Mouse (Mus musculus): ENCODE measurements at regions not wholly inside any gene's neighbourhood (a gene's known extent, or its start where the extent isn't known, plus 50 kb on each side); places are given as distances from the start of the nearest gene placed in this dataset.

- ATAC-seq (ENCODE audit: low FRiP score, low read depth) (no peak), DNase-seq (ENCODE audit: low spot score) (no peak)
- 89% methylated on average over 4 of the region's 4 CpGs for WGBS
- no peak overlapping the region for H3K4me3 ChIP-seq (replicated peaks; ENCODE audit: low read length)
- H3K27ac ChIP-seq (replicated peaks; ENCODE audit: low read depth, low read length) = no peak overlapping the region
- no peaks in the 10 kb centered on the region for H3K36me3 ChIP-seq (ENCODE audit: control insufficient read depth, insufficient read depth, low read length)
- no peaks in the 10 kb centered on the region for H3K27me3 ChIP-seq (ENCODE audit: control insufficient read depth, insufficient read depth, low read length)
- no peaks in the 10 kb centered on the region for H3K4me1 ChIP-seq (ENCODE audit: control insufficient read depth, insufficient read depth, low read length)
- H3K4me2 ChIP-seq (replicated peaks; ENCODE audit: low read depth, low read length, severe bottlenecking) = no peak overlapping the region
- no peaks in the 10 kb centered on the region for H3K9me3 ChIP-seq (ENCODE audit: control insufficient read depth, low read length)
- TF ChIP-seq POLR2A (IDR thresholded peaks at IDR 0.05; ENCODE audit: borderline replicate concordance, extremely low read depth, insufficient read depth, insufficient read length) = no peak
- no peak overlapping the region for H3K9ac ChIP-seq (ENCODE audit: low read depth, low read length, severe bottlenecking)
Measured at GRCm38 (mm10) chr6:50767827-50768226, 113.6 kb upstream of the Npvf start.

- DNase-seq (ENCODE audit: low spot score) = no peak
- no peaks in the 10 kb centered on the region for H3K4me1 ChIP-seq (ENCODE audit: control insufficient read depth, insufficient read depth, low read length)
- 91% methylated on average over 2 of the region's 2 CpGs for WGBS
Measured at GRCm38 (mm10) chr6:50769101-50769500, 114.9 kb upstream of the Npvf start.

GRCm38 (mm10) chr6:50770481-50770880, 116.2 kb upstream of the Npvf start:
- no peak for ATAC-seq (ENCODE audit: low FRiP score, low read depth)
- Histone ChIP-seq H3K4me2 (replicated peaks; ENCODE audit: low read depth, low read length, severe bottlenecking) (no peak overlapping the region), H3K27me3 (ENCODE audit: control insufficient read depth, insufficient read depth, low read length) (no peaks in the 10 kb centered on the region), H3K4me1 (ENCODE audit: control insufficient read depth, insufficient read depth, low read length) (no peaks in the 10 kb centered on the region), H3K4me3 (replicated peaks; ENCODE audit: low read length) (no peak overlapping the region), H3K27ac (replicated peaks; ENCODE audit: low read depth, low read length) (no peak overlapping the region), H3K36me3 (ENCODE audit: control insufficient read depth, insufficient read depth, low read length) (no peaks in the 10 kb centered on the region), H3K9ac (ENCODE audit: low read depth, low read length, severe bottlenecking) (no peak overlapping the region), H3K9me3 (ENCODE audit: control insufficient read depth, low read length) (no peaks in the 10 kb centered on the region)
- no peak for TF ChIP-seq POLR2A (IDR thresholded peaks at IDR 0.05; ENCODE audit: borderline replicate concordance, extremely low read depth, insufficient read depth, insufficient read length)
- 70% methylated on average over 3 of the region's 3 CpGs for WGBS
- DNase-seq (ENCODE audit: low spot score) = no peak

More at GRCm38 (mm10) chr6:50769101-50769500, 114.9 kb upstream of the Npvf start:
- H3K27ac ChIP-seq (replicated peaks; ENCODE audit: low read depth, low read length) = no peak overlapping the region
- TF ChIP-seq POLR2A (IDR thresholded peaks at IDR 0.05; ENCODE audit: borderline replicate concordance, extremely low read depth, insufficient read depth, insufficient read length) = no peak
- H3K4me2 ChIP-seq (replicated peaks; ENCODE audit: low read depth, low read length, severe bottlenecking) = no peak overlapping the region
- no peak for ATAC-seq (ENCODE audit: low FRiP score, low read depth)
- no peaks in the 10 kb centered on the region for H3K36me3 ChIP-seq (ENCODE audit: control insufficient read depth, insufficient read depth, low read length)
- no peak overlapping the region for H3K4me3 ChIP-seq (replicated peaks; ENCODE audit: low read length)
- no peak overlapping the region for H3K9ac ChIP-seq (ENCODE audit: low read depth, low read length, severe bottlenecking)
- no peaks in the 10 kb centered on the region for H3K27me3 ChIP-seq (ENCODE audit: control insufficient read depth, insufficient read depth, low read length)
- H3K9me3 ChIP-seq (ENCODE audit: control insufficient read depth, low read length) = no peaks in the 10 kb centered on the region

DNA sequence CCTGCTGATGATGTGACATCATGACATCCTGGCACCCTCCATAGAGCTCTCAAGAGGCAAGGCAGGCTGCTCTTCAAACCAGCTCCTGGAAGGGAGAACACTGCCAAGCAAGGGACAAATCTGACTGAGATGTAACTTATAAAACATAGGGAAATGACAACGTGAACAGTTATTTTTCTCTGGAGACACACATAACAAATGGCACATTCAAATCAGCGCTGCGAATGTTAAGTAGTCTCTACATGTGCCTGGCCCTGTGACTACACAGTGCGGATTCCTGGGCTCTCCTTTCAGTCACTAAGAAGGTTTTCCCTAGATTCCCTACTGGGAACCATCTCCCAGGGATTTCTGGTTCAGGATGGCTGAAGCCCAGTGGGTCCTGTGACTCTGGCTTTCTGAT, 121.4 kb upstream of the Npvf start:
- H3K36me3 ChIP-seq (ENCODE audit: control insufficient read depth, insufficient read depth, low read length) = no peaks in the 10 kb centered on the region
- TF ChIP-seq POLR2A (IDR thresholded peaks at IDR 0.05; ENCODE audit: borderline replicate concordance, extremely low read depth, insufficient read depth, insufficient read length) = no peak
- whole genome bisulfite sequencing = 85% methylated on average over 4 of the region's 4 CpGs
- H3K27ac ChIP-seq (replicated peaks; ENCODE audit: low read depth, low read length) = no peak overlapping the region
- no peak overlapping the region for H3K4me3 ChIP-seq (replicated peaks; ENCODE audit: low read length)
- H3K9me3 ChIP-seq (ENCODE audit: control insufficient read depth, low read length) = no peaks in the 10 kb centered on the region
- DNase-seq (ENCODE audit: low spot score) = no peak
- no peak for ATAC-seq (ENCODE audit: low FRiP score, low read depth)
- H3K27me3 ChIP-seq (ENCODE audit: control insufficient read depth, insufficient read depth, low read length) = no peaks in the 10 kb centered on the region
- H3K4me2 ChIP-seq (replicated peaks; ENCODE audit: low read depth, low read length, severe bottlenecking) = no peak overlapping the region
- peaks cover 15% of the 10 kb centered on the region for H3K4me1 ChIP-seq (ENCODE audit: control insufficient read depth, insufficient read depth, low read length)
- no peak overlapping the region for H3K9ac ChIP-seq (ENCODE audit: low read depth, low read length, severe bottlenecking)

GRCm38 (mm10) chr6:50776236-50776832, 122.1 kb upstream of the Npvf start:
- no peak for ATAC-seq (ENCODE audit: low FRiP score, low read depth)
- peaks cover 17% of the 10 kb centered on the region for H3K4me1 ChIP-seq (ENCODE audit: control insufficient read depth, insufficient read depth, low read length)
- TF ChIP-seq POLR2A (IDR thresholded peaks at IDR 0.05; ENCODE audit: borderline replicate concordance, extremely low read depth, insufficient read depth, insufficient read length) = no peak
- no peak overlapping the region for H3K4me3 ChIP-seq (replicated peaks; ENCODE audit: low read length)
- no peak overlapping the region for H3K27ac ChIP-seq (replicated peaks; ENCODE audit: low read depth, low read length)
- no peaks in the 10 kb centered on the region for H3K27me3 ChIP-seq (ENCODE audit: control insufficient read depth, insufficient read depth, low read length)
- 52% methylated on average over 11 of the region's 11 CpGs for WGBS
- H3K36me3 ChIP-seq (ENCODE audit: control insufficient read depth, insufficient read depth, low read length) = no peaks in the 10 kb centered on the region
- no peaks in the 10 kb centered on the region for H3K9me3 ChIP-seq (ENCODE audit: control insufficient read depth, low read length)
- no peak overlapping the region; the same call in 1 of the 2 replicates for H3K4me2 ChIP-seq (replicated peaks; ENCODE audit: low read depth, low read length, severe bottlenecking)
- no peak overlapping the region for H3K9ac ChIP-seq (ENCODE audit: low read depth, low read length, severe bottlenecking)
- DNase-seq (ENCODE audit: low spot score) = no peak

Measured in limb, embryonic 14.5 days (tissue).